17 mouse cellular contexts compared by ENCODE assay signal in the genomic region with DNA sequence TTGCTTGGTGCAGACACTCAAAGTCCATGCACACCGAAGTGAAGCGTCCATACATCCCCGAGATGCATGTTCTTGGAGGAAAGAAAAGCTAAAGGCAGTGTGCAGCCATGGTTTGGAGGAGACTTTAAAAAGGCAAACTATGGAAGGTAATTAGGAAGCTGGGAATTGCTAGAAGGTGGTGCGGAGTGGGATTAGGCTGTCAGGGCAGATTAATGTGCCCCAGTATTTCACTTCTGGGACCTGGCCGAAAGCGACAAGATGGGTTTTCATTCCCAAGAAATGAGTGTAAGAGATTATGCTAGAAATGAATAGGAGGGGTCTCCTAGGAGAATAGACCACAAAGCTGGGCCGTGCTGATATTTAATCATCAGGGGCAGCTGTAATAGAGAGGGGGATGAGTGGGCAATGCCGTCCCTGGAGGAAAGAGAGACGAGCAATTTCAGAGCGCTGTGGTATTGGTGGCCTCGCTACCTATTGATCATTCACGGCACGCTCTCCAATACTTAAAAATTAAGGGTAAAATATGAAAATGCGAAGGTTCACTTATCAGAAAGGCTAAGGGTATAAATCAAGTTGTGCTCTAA.
"Had no signal": no experiment of that assay in that cellular context is flagged by ENCODE, and none has a peak within 500 bp of the region (broad histone marks: within the 10 kb centered on the region; RNA-seq: fewer than 3 reads in every experiment).

No protein-coding gene starts in this region.

- H3K9ac ChIP-seq: limb, embryonic 13.5 days; liver, embryonic 12.5 days; liver, embryonic 15.5 days; lung, embryonic 15.5 days had no signal

- H3K27ac ChIP-seq: limb, embryonic 10.5 days; limb, embryonic 13.5 days; liver, embryonic 12.5 days; liver, embryonic 15.5 days; lung, embryonic 15.5 days had no signal

- ATAC-seq: intestine, postnatal 0 days; liver, embryonic 12.5 days had no signal

- H3K4me3 ChIP-seq: limb, embryonic 10.5 days; limb, embryonic 13.5 days; liver, embryonic 12.5 days; liver, embryonic 15.5 days; lung, embryonic 15.5 days; megakaryocyte, embryonic 14.5 days had no signal

- DNase-seq: kidney, adult 8-10 months; kidney, postnatal 14 days; kidney, postnatal 4 days; liver; lung, adult 18-20 months; lung, postnatal 10 days; lung, postnatal 36 days; retina, postnatal 1 day; thymus, adult 18-20 months; thymus, postnatal 36 days had no signal

- H3K27me3 ChIP-seq: limb, embryonic 13.5 days; liver, embryonic 12.5 days; liver, embryonic 15.5 days; lung, embryonic 15.5 days had no signal

- H3K4me1 ChIP-seq: liver, embryonic 12.5 days; liver, embryonic 15.5 days; megakaryocyte, embryonic 14.5 days had no signal

- H3K4me2 ChIP-seq: limb, embryonic 13.5 days; liver, embryonic 12.5 days; liver, embryonic 15.5 days; lung, embryonic 15.5 days had no signal

- H3K9me3 ChIP-seq: limb, embryonic 10.5 days; limb, embryonic 13.5 days; liver, embryonic 12.5 days; liver, embryonic 15.5 days; lung, embryonic 15.5 days; megakaryocyte, embryonic 14.5 days had no signal

- H3K36me3 ChIP-seq: limb, embryonic 10.5 days; limb, embryonic 13.5 days; liver, embryonic 12.5 days; liver, embryonic 15.5 days; lung, embryonic 15.5 days had no signal
